Mouse (Mus musculus) liver, postnatal 0 days (tissue): ENCODE measurements around the gene Spats2. TPM values are rescaled to one million over a fixed set of nuclear protein-coding genes. Genes with fewer than 3 reads are reported as not detected.
"Not testable (repeated sequence)": the region's sequence is repeated elsewhere in the genome, so short reads cannot be mapped to it uniquely, and the experiment has no call there.

ENCODE experiments used
- ATAC-seq: fragments of 200-750 bp; cut with Nextera tagmentation; 2 replicates; pipeline ENCODE4 v1.8.0; 2017; ENCODE audit warnings: mild to moderate bottlenecking, moderate library complexity
- DNase-seq: peaks from one replicate; pipeline ENCODE4 v3.0.0-alpha.2; 2016
- H3K27ac ChIP-seq: fragments of 300-500 bp; sonication (generic); 2 replicates; pipeline ENCODE4 v1.5.1; 2014; ENCODE audit warnings: antibody characterized with exemption, moderate library complexity, mild to moderate bottlenecking, low read depth
- H3K27me3 ChIP-seq: fragments of 300-500 bp; sonication (generic); 2 replicates; pipeline ENCODE4 v1.6.1; 2014; ENCODE audit warnings: low read length, control low read depth, mixed read lengths; ENCODE audit not compliant: insufficient read depth
- H3K36me3 ChIP-seq: fragments of 300-500 bp; sonication (generic); replicated peaks from 2 replicates; pipeline ENCODE4 v1.6.1; 2014; ENCODE audit warnings: mild to moderate bottlenecking, control low read depth, low read length, moderate library complexity, mixed read lengths; ENCODE audit not compliant: insufficient read depth
- H3K4me1 ChIP-seq: fragments of 300-500 bp; sonication (generic); 2 replicates; pipeline ENCODE4 v1.6.1; 2014; ENCODE audit warnings: antibody characterized with exemption, mild to moderate bottlenecking, control low read depth; ENCODE audit not compliant: insufficient read depth
- H3K4me2 ChIP-seq: fragments of 300-500 bp; sonication (generic); 2 replicates; pipeline ENCODE4 v1.6.1; 2014; ENCODE audit warnings: low read depth, mild to moderate bottlenecking, low read length, moderate library complexity, mixed read lengths
- H3K4me3 ChIP-seq: fragments of 300-500 bp; sonication (generic); 2 replicates; pipeline ENCODE4 v1.5.1; 2014; ENCODE audit warnings: low read depth, low read length
- H3K9ac ChIP-seq: fragments of 300-500 bp; sonication (generic); replicated peaks from 2 replicates; pipeline ENCODE4 v1.6.1; 2014; ENCODE audit warnings: mild to moderate bottlenecking, moderate library complexity
- H3K9me3 ChIP-seq: fragments of 300-500 bp; sonication (generic); 2 replicates; pipeline ENCODE4 v1.6.1; 2016; ENCODE audit warnings: mild to moderate bottlenecking, control low read depth, low read length, mixed read lengths
- CTCF ChIP-seq: sonication (generic); IDR thresholded peaks from 2 replicates; pipeline ENCODE4 v1.5.1; 2016; ENCODE audit warnings: antibody characterized with exemption, low read depth
- EP300 ChIP-seq: IDR thresholded peaks from 2 replicates; pipeline ENCODE4 v1.6.1; 2016; ENCODE audit warnings: antibody characterized with exemption, low read depth, mild to moderate bottlenecking
- WGBS: fragments of 180-500 bp; shearing (Covaris S2); extraction: QIAGEN DNeasy Blood & Tissue Kit; methylation state at CpG from one replicate; pipeline ENCODE4 v1.1.7; 2014; ENCODE audit not compliant: insufficient replicate concordance; 5-methylcytosine and 5-hydroxymethylcytosine counted together
- polyA plus RNA-seq: library from polyadenylated mRNA; unstranded; fragments of >200 nt; fragmentation: Nextera tagmentation; extraction: Ambion mirVana; gene quantifications from 2 replicates; pipeline ENCODE4 v1.2.1, GENCODE M21; 2015

The Spats2 gene
- polyA plus RNA-seq, 1 experiment from 2014 or later: 4.7 TPM

DNA sequence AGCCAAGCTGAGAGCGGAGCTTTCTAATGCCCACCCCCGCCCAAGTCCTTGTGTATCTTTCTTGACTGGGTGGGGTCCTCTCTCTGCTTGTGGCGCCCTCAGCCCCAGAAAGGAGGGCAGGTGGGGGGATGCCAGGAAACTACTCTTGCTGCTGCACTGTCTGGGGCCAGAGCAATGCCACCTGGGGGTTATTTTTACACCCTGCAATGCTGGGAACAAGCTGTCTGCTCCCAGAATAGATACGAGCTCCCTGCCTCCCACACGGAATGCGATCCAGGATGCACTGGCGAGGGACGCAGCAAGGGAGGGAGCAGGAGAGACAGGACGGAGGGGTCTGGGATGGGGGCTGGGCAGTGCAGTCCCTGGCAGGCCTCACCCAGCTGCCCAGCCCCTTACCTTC is 123.3 kb downstream of the Spats2 start:
- H3K4me3 ChIP-seq: no peak overlapping the region
- DNase-seq (no peak), ATAC-seq (no peak)
- H3K4me1 ChIP-seq: peaks cover 20% of the 10 kb centered on the region
- H3K27ac ChIP-seq: no peak overlapping the region
- WGBS: 92% methylated on average over 9 of the region's 9 CpGs
- no peak overlapping the region for H3K4me2 ChIP-seq
- no peak for TF ChIP-seq EP300
- TF ChIP-seq CTCF: no peak
- H3K9me3 ChIP-seq: no peaks in the 10 kb centered on the region
- H3K27me3 ChIP-seq: no peaks in the 10 kb centered on the region
- peaks cover 25% of the 10 kb centered on the region for H3K36me3 ChIP-seq
- no peak overlapping the region for H3K9ac ChIP-seq

DNA sequence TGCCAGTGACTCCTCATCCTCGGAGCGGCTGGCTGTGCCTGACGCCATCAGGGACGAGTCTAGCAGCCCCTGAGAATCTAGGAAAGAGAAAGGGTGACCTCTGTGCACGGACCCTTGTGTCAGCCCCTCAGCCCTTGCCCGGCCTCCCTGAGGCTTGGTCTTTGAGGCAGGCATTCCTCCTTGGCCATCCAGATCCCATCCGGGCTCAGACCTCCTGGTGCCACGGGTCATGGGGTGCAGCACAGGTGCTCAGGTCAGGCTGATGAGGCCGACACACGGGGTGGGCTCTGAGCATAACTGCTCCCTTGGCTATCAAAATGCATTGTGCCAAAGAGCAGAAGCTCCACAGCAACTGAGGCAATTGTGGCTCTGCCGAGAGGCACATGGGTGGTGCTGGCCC is 124.2 kb downstream of the Spats2 start:
- Histone ChIP-seq H3K4me2 (no peak overlapping the region), H3K27me3 (no peaks in the 10 kb centered on the region), H3K4me1 (peaks cover 25% of the 10 kb centered on the region), H3K9ac (no peak overlapping the region), H3K4me3 (no peak overlapping the region), H3K27ac (no peak overlapping the region), H3K9me3 (no peaks in the 10 kb centered on the region), H3K36me3 (peaks cover 23% of the 10 kb centered on the region)
- DNase-seq (no peak), ATAC-seq (no peak)
- 86% methylated on average over 7 of the region's 11 CpGs for WGBS
- no peak for TF ChIP-seq EP300
- TF ChIP-seq CTCF: no peak

DNA sequence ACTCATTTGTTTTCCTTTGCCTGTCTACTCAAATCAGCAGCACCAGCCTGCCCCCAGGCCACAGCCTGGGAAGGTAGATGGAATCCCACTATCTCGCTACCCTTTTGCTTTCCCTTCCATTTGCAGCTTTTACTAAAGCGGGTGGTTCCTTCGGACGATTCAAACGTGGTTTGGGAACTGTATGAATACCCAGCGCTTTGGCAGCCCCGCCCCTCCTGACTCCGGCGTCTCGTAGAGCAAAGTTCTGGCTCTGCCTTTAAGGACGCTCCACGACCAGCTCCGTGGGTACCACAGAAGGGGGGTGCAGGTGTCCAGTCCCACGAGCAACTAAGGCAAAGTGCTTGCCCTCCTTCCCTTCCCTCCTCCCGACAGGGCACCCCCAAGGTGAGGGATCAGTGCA is 125.4 kb downstream of the Spats2 start:
- not testable (repeated sequence) for H3K9me3 ChIP-seq, H3K27ac ChIP-seq, DNase-seq, H3K27me3 ChIP-seq
- WGBS: under 1% methylated on average over 14 of the region's 15 CpGs
- Histone ChIP-seq H3K4me2 (peak overlapping the region; percentile 95), H3K4me1 (peaks cover 25% of the 10 kb centered on the region), H3K4me3 (peak overlapping the region; percentile 73), H3K36me3 (peaks cover 15% of the 10 kb centered on the region), H3K9ac (peak overlapping the region; percentile 73)
- ATAC-seq: peak; percentile 1; the same call in 1 of the 2 replicates

DNA sequence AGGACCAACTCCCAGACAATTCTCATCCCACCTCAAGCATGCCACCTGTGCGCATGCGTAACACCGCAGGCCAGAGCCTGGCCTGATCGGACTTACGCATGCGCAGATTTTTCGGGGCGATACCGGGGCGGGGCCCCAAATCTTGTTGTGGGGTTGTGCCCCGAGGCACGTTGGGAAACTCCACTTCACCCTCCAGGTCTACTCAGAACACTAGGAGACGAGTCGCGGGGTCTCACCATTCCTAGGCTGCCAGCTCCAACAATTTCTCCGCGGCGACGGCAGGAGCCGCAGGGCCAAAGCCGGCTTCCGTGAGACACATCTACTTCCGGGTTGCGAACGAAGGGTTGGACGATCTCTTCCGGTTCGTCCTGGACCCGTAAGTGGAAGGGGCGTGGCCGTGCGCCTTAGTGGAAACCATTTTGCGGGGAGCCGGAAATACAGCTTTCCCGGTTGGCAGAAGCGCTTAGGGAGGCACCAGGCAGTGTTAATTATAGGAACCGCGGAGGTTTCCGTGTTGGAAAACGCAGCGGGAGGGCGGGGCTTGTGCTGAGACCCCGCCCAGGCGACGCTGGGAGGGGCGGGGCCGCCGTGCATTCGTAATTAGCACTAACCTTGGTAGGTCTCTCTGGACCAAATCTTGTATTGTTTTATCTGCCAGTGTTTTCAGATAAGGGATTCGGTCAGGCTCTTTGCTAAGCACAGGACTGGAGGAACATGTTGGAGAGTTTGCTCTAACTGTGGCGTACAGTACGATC is 126.1 kb downstream of the Spats2 start, which contains the start of gene Mcrs1:
TSS of gene Mcrs1 (minus strand) at position 336 of the 755 bp plus-strand sequence.
- no peak for TF ChIP-seq CTCF
- peak; percentile 82 for TF ChIP-seq EP300
- peak within 1 kb of the TSS; percentile 95 for H3K4me2 ChIP-seq
- under 1% methylated on average over 52 of the region's 52 CpGs for WGBS

DNA sequence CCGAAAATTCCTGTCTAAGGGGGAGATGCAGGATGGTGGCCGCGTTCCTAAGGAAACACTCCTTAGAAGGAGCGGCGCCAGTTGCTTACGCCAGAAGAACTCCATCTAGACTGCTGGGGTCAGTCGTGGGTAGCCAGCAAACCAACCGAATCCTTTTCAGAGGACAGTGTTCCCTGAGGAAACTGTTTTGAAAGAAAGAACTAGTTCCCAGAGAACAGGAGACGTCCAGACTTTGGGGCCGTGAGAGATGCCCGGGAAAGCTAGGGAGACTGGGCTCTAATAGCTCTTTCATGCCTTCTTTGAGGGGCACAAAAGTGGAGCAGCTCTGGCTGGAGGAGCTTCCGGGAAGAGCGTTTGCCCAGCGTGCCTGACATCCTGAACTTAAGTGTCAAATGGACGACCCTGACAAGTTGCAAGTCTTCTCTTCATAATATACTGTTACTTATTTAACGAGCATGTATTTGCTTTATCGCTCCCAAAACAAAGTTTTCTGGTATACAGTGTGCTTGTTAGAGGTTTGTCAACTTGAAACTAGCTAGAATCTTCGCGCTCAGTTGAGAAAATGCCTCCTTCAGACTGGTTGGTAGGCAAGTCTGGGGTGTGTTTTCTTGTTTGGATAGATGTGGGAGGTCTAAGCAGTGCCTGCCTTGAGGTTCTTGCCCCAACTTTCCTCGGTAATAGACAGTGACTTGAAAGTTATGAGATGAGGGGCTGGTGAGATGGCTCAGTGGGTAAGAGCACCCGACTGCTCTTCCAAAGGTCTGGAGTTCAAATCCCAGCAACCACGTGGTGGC is 126.9 kb downstream of the Spats2 start:
- Histone ChIP-seq H3K4me1 (peaks cover 25% of the 10 kb centered on the region), H3K27ac (peak overlapping the region; percentile 96), H3K27me3 (no peaks in the 10 kb centered on the region), H3K9ac (peak overlapping the region; percentile 73), H3K4me2 (peak overlapping the region; percentile 95), H3K36me3 (peaks cover 6% of the 10 kb centered on the region), H3K9me3 (no peaks in the 10 kb centered on the region), H3K4me3 (peak overlapping the region; percentile 73)
- WGBS: 4% methylated on average over 22 of the region's 22 CpGs
- TF ChIP-seq CTCF (no peak), EP300 (no peak)
- no peak for DNase-seq
- ATAC-seq: peak; percentile 10; the same call in 1 of the 2 replicates

More for the DNA sequence above, 126.1 kb downstream of the Spats2 start, which contains the start of gene Mcrs1:
- Histone ChIP-seq H3K4me1 (peaks cover 25% of the 10 kb centered on the region), H3K4me3 (peak within 1 kb of the TSS; percentile 73), H3K27ac (peak within 1 kb of the TSS; percentile 96), H3K9me3 (no peaks in the 10 kb centered on the region), H3K36me3 (peaks cover 8% of the 10 kb centered on the region), H3K27me3 (no peaks in the 10 kb centered on the region), H3K9ac (peak within 1 kb of the TSS; percentile 73)
- peak; percentile 93 for ATAC-seq
- DNase-seq: peak; percentile 94

DNA sequence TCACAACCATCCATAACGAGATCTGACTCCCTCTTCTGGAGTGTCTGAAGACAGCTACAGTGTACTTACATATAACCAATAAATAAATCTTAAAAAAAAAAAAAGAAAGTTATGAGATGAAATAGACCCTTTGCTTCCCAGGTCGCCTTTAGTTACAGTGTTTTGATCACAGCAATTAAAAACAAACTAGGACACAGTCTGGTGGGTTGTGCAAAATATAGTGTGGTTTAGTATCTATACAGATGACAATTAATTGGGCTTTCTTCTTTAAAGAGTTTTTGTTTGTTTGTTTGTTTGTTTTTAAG is 127.4 kb downstream of the Spats2 start:
- peak overlapping the region; percentile 96; the same call in 1 of the 2 replicates for H3K27ac ChIP-seq
- H3K36me3 ChIP-seq, ATAC-seq, H3K9ac ChIP-seq, DNase-seq, H3K9me3 ChIP-seq, H3K27me3 ChIP-seq: not testable (repeated sequence)
- H3K4me2 ChIP-seq: peak overlapping the region; percentile 95
- peak overlapping the region; percentile 73; the same call in 1 of the 2 replicates for H3K4me3 ChIP-seq
- WGBS: 39% methylated on average over 2 of the region's 2 CpGs
- H3K4me1 ChIP-seq: peaks cover 25% of the 10 kb centered on the region
